Mouse (Mus musculus) adrenal gland, postnatal 14 days (tissue): ENCODE results near the gene Cul9. TPM values are rescaled to one million over a fixed set of nuclear protein-coding genes. Genes with fewer than 3 reads are reported as not detected.

ENCODE experiments used
- DNase-seq: peaks from one replicate; pipeline ENCODE4 v3.0.0; 2021; ENCODE audit warnings: mixed read lengths
- total RNA-seq: library from RNA; stranded (reverse); gene quantifications from 2 replicates; pipeline ENCODE4 v1.2.3, GENCODE M21; 2021

Gene Cul9
- total RNA-seq, 1 experiment from 2014 or later, result 17.1 TPM

DNA sequence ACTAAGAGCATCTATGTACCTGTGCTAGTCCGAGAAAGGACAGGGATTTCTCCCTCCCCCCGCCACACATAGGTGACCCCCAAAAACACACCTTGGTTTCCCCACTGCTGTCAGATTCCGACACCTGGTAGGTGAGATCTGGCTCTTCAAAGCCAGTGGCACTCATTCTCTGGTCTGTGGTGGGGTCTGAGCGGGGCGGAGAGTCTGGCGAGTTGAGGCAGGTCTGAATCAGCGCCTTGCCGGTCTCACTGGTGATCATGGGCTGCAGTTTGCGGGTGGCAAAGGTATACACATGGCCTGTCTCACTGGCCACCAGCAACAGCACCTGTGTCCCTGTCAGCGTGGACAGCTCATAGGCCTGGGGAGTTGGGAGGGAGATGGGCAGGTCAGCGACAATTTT, 7.3 kb upstream of the Cul9 start:
- no peak for DNase-seq

DNA sequence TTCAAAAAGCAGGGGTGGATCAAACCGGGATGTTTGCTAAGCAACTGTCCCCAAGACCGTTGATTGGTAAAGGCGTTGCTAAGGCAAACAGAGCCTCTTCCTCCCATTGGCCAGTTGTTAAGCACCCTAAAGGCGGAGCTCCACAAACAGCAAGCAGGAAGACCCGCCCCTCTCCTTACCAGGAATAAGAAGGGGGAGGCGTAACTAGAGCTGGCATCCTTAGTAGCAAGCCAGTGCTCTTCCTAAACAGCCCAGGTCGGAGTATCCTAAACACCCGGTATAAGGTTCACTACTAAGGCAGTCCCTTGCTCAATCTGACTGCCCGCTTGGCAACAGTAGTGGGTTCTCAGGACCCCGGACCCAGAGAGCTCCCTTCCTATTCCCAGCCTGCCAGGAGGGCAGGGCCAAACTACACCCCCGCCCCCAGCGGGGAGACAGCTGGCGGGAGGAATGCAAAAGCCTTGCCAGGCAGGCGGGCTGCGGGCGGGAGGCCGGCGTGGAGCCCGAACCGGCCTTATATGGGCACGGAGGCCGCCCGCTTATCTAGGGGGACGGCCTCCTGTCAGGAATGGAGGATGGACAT, 6.7 kb upstream of the Cul9 start:
- DNase-seq, result peak; percentile 95

DNA sequence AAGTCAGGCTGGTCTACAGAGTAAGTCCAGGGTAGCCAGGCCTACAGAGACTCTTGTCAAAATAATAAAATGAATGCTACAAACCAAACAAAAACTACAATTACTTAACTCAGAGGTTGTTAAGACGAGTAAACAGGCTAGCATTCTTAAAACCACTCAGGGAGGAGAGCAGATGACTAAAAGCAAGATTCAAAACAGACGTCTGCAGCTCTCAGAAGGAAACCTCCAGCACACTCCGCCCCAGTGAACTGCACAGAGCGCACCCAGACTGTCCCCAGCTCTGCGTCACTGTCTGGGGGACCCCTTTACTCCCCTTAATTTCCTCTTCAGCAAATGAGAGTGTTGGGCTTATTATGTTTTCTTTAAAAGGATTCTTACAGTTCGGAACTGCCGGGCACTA, 6.0 kb upstream of the Cul9 start:
- DNase-seq, result no peak

DNA sequence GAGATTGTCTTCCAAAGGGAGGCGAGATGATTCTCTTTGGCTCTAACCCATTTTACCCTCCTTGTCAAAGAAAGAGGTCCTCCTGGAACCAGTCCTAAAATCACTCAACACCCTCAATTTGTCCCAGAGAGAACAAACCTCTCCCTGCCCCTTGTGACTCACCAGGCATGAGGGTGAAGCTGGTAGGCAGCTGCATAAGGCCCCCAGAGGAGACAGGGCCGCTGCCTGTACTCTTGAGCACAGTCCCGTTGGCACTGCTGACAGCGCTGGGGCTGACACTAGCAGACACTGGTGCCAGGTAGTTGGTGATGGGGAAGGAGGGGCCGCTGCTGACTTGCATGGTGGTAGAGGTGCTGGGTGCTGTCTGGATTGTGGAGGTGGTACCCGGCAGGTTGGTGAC, 5.2 kb upstream of the Cul9 start:
- DNase-seq, result no peak

DNA sequence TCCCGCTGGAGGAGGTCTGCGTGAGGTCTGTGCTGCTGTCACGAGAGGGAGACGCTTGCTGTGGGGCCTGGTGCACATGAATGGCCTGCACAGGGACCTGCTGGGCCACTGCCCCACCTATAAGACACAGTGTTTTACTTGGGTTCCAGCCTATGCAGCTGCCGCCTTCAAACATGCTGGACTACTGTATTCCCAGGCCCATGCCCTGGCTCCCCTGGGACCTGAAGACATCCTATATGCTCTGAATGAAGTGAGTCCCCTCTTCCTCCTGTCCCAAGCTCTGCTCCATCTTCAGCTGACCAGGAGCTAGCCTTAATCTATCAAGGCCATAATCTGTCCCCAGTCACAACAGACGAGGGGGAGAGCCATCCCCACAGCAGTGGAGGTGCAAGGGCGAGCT, 4.7 kb upstream of the Cul9 start:
- DNase-seq, result no peak

DNA sequence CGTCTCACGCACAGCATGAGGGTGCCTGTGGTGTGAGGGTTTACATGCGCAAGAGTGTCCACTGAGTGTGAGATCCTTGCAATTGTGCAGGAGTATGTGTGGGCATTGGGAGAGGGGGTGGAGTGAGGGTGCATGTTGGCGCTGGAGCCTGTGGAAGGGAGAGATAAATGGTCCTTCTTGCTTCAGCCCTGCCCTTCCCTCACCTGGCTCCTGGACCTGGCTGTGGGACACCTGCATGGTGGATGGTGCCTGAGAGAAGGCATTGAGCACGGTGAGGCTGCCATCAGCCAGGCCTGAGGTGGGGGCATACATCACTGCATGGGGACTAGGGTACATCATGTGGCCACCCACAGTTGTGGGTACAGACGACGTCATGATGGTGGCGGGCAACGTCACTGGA, 3.5 kb upstream of the Cul9 start:
- no peak for DNase-seq

DNA sequence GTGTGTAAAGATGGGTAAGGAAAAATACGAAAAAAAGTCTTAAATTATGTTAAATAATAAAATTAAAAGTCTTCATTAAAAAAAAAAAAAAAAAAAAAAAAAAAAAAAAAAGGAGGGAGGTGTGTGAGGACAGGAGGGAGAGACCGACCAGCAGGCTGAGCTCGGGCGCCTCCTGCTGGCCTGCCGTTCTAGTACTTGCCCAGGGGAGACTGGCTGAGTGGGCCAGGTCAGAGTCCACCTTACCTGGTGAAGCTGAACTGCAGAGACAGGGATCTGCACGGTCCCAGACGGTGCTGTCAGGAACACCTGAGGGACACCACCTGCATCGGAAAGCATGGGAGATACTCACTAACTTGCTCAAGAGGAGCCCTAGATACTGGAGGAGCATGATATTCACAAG, 3.0 kb upstream of the Cul9 start:
- DNase-seq, result peak; percentile 73

DNA sequence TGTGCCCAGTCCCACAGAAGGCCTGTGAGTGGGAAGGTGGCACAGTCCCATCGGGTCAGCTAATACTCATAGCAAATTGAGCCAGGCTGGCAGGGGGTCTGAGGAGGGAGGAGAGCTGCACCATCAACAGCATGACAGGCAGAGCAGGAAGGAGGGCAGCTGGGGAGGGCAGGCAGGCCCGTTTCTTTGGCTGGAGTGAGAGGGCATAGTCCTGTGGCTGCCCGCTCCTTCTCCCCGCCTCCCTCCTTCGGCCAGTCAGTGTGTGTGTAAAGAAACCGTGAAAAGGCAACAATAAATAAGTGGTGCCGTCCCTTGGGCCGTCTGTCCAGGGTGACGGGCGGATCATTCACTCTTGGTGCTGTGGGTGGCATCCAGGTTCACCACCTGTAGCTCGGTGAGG, 2.6 kb upstream of the Cul9 start:
- DNase-seq, result no peak

DNA sequence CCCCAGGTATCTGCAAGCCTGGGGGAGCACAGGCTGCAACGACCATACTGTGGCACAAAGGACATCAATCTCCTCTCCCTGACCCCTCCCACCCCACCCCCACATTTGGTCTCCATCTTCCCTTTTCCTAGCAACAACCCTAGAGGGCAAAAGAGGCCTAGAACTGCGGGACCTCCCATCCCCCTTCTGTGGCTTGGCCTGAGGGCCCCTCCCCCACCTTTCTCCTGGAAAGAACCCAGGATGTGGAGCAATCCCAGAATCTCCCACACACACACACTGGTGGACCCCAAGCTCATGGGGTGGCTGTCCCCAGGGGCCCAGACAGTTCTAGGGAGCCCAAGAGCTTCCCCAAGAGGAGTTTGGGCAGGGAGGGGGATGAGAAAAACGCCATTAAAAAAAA, 1.7 kb upstream of the Cul9 start:
- no peak for DNase-seq

DNA sequence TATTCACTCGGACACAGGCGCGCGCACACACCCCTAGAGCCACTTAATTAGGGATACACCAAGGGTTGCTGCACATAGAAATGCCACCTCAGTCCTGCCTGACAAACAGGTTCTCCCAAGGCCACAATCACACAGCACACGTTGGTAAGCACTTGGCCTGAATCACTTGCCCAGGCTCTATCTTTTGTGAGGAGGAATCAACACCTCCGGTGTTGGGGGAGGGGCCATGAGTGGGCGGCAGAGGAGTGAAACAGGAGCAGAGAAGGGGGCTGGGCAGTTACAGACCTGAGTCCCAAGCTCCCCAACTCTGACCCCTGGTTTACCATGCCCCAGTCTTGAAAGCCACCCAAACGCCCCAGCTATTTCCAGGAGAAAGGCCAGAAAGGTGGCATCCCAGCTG, 807 bp upstream of the Cul9 start:
- DNase-seq, result no peak

DNA sequence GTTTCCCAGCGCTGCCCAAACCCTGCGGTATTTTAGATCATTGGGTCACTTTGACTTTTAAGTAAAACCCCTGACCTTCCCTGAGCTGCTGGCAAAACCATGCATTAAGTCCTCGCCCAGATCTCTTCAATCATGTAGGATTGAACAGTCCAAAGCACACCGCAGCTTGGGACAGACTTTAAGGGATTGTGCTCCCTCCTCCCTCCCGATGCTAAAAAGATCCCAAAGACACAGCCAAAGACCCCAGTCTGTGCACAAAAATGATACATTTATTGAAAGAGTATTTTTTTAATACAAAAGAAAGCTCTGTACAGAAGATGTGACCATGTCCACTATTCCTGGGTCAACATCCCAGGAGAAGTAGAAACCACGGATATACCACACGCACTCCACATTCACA, 403 bp upstream of the Cul9 start:
- DNase-seq, result no peak

DNA sequence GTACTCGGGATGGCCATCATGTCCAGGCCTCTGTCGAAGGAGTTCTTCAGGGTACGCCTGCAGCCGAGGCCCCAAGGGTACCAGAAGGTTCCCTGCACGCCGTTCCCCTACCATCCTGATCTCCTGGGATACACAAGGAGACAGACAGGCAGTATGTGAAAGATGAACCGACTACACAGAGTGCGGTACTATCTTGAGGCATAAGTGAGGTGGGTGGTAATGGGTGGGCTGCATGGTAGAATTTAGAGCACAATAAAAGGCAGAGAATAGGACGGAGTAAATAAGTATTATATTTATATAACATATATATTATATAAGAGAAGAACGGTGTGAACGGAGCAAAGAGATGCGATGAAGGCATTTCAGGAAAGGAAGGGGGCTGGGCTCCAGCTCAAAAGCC, 2.5 kb downstream of the Cul9 start:
- DNase-seq, result no peak

DNA sequence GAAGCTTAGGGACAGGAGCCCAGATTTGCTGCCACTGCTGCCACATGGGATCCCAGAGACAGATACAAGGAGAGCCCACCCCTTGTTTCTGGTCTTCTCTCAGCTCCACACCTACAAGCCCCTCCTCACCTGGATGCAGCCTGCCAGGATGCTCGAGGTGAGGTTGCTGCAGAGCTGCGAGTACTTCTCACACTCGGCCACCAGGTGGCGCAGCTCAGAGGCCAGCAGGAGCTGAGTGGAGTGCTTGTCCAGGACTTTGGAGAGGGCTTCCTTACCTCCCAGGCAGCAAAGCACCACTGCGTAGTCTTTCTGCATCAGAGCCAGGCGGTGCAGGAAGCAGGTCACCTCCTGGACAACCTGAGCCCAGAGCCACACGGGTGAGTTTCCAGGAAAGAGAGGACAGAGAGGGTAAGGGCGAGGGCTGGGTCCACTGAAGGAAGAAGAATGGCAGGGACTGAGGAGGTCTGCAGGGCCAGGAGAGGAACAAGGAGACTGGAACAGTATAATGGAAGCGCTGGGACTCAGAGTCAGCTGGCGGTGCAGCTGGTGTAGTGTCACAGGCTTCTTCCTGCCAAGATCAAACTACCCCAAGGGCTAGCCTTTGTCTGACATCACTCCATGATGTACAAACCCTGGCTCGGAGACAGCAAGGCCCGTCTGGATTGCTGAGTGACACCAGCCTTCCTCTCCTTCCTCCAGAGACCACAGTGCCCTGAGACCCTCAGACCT, 20.4 kb downstream of the Cul9 start:
- peak; percentile 88 for DNase-seq

DNA sequence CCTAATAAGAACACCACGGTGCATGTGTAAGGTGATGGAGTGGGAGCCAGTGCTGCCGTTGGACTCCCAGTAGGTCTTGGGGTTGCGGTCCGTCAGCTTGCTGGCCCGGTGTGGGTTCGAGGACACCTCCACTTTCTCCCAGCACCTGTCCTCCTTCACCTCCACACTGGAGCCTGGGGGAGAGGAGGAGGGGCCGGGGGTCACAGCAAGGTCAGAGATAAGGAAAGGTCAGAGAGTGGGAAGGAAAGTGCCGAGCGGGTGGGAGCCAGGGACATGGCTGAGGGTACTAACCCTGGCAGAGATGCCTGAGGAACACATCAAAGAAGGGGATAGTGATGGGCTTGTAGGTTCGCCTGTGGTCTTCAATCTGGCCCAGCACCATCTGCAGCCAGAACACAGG, 21.1 kb downstream of the Cul9 start:
- no peak for DNase-seq

DNA sequence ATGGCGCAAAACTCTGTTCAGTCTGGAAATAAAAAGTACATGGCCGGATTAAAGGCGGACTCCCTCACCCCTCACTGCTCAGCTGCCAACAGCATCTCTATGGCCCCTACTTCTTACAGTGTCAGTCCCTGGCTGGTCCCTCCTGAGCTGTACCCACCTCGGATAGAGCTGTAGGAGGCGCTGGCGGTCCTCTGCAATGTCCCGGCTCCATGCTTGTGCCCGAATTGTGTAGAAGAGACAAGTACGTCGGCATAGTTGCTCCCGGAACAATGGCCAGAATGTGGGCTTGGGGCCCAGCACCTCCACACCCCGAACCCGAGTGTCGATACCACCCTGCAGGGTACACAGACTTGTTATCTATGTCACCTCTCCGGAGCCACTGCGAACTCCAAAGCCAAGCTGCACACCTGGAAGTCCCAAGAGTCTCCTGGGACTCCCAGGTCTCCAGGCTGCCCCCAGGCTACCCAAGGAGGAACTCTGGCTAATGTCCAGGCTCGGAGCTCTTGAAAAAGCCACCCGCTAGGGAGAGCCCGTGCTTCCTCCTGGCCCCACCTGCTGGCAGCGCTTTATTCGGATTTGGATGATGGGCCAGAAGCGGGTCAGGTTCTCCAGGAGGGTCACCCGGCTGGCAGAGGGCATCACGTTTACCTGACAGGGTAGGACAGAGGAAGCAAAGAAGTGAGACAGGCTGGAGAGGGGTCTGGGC, 24.1 kb downstream of the Cul9 start:
- DNase-seq, result no peak

DNA sequence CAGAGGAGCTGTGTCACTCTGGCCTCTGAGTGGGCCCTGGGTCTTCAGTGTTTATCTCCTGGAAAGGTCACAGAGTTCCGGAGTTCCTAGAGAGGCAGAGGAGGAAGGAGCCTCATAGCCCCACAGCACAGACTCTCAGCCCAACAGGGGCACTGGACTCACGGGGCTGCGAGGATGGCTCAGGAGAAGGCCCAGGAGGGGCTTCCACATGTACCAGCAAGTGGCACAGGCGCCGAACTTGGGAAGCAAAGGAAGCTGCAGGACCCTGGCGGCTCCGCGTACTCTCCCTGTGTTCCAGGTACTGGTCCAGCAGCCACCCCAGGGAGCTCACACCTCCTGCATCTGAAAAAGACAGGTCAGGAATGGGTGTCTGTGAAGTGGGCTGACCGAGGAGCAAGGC, 25.0 kb downstream of the Cul9 start:
- DNase-seq, result no peak

DNA sequence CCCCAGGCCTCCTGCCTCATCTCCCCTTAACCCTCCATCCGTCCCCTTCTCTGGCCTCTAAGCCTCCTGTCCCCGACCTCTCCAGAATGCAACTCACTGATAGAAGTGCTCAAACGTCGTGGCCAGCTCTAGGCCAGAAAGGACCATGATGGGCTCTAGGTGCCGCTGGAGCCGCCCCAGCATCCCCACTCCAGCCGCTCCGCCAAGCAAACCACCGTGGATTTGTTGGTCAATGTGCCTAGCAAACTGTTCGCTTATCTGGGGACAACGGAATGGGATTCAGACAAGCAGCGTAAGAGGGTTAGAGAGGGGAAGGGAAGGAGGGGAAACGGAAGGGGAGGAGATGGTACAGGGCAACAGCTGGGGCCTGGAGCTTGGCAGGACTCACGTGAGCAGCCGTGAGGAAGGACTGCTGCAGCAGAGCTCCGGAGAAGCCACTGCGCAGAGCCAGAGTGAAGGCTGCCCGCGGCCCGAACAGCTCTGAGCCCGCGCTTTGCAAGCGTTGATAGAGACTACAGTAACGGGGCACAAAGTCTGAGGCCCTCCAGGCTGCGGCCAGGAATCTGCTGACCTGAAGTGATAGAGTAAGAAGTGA, 25.7 kb downstream of the Cul9 start:
- no peak for DNase-seq

DNA sequence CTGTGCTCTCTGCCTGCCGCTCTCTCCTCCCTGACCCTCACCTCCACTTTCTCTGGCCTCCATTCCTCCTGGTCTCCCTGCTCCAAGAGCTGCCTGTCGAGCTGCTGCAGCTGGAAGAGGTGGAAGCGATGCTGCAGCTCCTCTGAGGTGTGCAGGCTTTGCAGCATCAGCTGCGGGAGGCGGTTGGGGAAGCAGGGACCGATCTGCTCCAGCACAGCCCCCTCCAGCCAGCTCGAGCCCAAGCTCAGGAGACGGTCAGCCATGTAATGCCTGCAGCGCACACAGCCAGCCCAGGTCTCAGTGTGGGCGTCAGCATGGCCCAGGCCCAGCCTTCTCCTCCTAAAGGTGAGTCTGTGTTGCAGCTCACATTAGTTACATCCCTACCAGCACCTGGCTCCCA, 26.2 kb downstream of the Cul9 start:
- DNase-seq, result no peak

DNA sequence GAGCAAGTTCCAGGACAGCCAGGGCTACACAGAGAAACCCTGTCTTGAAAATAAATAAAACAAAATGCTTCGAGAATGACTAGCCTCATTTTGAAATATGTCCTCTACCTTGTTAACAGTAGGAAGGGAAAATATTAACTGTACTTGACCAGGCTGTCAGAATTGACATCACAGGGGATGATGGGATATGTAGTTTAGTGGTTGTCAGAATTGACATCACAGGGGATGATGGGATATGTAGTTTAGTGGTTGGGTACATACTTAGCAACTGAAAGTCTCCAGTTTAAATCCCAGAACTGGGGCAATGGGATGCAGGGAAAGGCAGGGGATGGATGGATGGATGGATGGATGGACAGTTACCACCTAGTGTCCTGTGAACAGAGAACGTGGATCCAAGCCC, 32.9 kb downstream of the Cul9 start:
- no peak for DNase-seq

DNA sequence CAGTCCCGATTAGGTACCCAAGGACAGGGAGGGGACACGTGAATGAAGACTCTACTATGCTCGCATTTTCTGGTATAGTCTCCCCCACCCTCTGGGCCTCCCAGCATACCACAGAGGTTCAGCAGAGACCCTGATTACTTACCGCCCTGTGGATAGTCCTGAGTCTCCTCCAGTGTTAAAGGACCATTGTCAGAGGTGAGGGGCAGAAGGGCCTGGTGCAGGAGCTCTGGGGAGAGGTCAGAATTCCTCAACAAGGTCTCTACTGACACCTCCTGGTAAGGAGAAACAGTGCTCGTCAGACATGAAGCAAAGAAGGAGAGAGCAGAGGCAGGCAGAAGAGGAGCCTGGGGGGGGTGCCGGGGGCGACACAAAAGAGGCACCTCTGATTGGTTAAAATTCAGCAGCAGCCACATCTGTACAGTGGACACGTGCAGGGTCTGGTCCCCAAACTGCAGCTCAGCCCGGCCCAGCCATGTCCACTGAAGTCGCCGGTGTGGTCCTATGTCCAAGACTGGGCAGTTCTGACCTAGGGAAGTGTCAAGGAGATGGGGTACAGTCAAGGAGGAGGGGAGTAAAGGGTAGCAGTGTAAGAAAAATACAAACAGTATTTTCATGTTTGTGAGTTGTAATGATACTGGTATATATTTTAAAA, 35.0 kb downstream of the Cul9 start:
- DNase-seq, result no peak

DNA sequence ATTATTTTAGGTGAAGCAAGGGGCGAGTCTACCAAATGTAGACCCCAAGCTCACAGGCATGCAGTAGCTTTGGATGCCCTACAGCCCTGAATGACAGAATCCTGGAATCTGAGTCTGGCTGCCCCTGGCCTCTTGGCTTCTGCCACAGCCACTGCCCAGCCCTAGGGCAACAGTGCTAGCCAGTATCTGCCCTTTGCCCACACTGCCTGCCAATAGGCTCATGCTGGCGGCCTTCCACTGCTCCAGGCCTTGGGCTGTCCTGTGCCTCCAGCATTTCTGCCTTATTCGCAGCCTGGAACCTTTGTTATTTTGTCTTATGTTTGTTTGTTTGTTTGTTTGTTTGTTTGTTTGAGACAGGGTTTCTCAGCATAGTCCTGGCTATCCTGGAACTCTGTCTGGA, 40.6 kb downstream of the Cul9 start:
- DNase-seq, result peak; percentile 59

DNA sequence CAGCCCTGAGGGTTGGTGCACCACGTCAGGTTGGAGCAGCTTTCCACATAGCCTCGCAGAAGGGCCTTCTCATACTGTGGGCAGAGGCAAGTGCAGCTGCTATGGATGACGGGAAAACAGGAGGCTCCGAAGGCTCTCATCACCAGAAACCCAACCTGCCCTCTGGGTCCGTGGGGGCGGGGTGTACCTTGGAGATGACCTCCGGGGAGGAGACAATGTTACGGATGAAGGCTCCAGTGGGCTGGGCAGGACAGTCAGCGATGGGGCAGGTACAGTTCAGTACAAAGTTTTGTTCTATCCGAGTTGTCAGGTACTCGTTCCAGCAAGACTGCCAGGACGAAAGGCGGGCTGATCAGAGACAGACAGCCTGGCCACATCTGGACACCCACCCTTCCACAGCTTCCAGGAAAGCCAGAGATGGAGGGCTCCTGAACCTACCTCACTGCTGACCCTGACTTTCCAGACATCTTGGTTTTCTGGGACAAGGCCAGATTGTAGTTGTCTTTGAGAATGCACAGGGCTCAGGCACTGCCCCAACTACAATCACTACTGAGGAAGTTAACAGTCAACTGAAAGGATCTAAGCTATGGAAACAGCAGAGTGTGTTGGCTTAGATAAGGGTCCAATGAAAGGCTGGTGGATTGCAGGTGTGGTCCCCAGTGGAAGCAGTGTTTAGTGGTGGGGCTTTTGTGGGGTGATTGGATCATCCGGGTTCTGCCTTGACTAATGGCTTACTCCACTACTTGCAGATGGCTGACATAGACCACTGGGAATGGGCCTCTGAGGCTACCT, 42.1 kb downstream of the Cul9 start:
- peak; percentile 3 for DNase-seq
